Mouse (Mus musculus): ENCODE measurements around the gene Rnh1. TPM values are rescaled to one million over a fixed set of nuclear protein-coding genes. Genes with fewer than 3 reads are reported as not detected.

Rnh1 gene
- polyA plus RNA-seq (2015; fragmentation: Nextera tagmentation; extraction: Ambion mirVana): 123 and 155 TPM in 2 replicates

GRCm38 (mm10) chr7:141172116-141173006 lies at the start of gene Rnh1:
Rnh1 (minus strand) TSS chr7:141172857.
- whole genome bisulfite sequencing: 3% methylated on average over 55 of the region's 55 CpGs
- no peaks in the 10 kb centered on the region for H3K9me3 ChIP-seq
- H3K27me3 ChIP-seq (replicated peaks): no peaks in the 10 kb centered on the region

GRCm38 (mm10) chr7:141222126-141222467 lies 49.4 kb upstream of the Rnh1 start:
- H3K4me1 ChIP-seq (replicated peaks): peaks cover 49% of the 10 kb centered on the region
- H3K27ac ChIP-seq: peak overlapping the region; percentile 91
- H3K36me3 ChIP-seq: peaks cover 4% of the 10 kb centered on the region; the same call in 1 of the 2 replicates
- peak overlapping the region; percentile 64 for H3K4me3 ChIP-seq (replicated peaks)
- H3K27me3 ChIP-seq (replicated peaks): no peaks in the 10 kb centered on the region
- 10% methylated on average over 8 of the region's 8 CpGs for WGBS
- peak overlapping the region; percentile 17 for H3K9ac ChIP-seq
- H3K9me3 ChIP-seq: no peaks in the 10 kb centered on the region
- H3K4me2 ChIP-seq (replicated peaks): peak overlapping the region; percentile 83
- no peak for ATAC-seq

More at GRCm38 (mm10) chr7:141172116-141173006, at the start of gene Rnh1:
- Histone ChIP-seq H3K4me2 (replicated peaks) (peak within 1 kb of the TSS; percentile 67), H3K36me3 (no peaks in the 10 kb centered on the region), H3K4me3 (replicated peaks) (peak within 1 kb of the TSS; percentile 54), H3K9ac (peak within 1 kb of the TSS; percentile 54), H3K27ac (peak within 1 kb of the TSS; percentile 90), H3K4me1 (replicated peaks) (peaks cover 24% of the 10 kb centered on the region)
- peak; percentile 96 for ATAC-seq

- peak overlapping the region; percentile 83 for H3K4me2 ChIP-seq (replicated peaks)
- peaks cover 54% of the 10 kb centered on the region for H3K4me1 ChIP-seq (replicated peaks)
- peaks cover 4% of the 10 kb centered on the region; the same call in 1 of the 2 replicates for H3K36me3 ChIP-seq
- ATAC-seq: peak; percentile 97
- no peaks in the 10 kb centered on the region for H3K9me3 ChIP-seq
- peak overlapping the region; percentile 64 for H3K4me3 ChIP-seq (replicated peaks)
- peak overlapping the region; percentile 91 for H3K27ac ChIP-seq
- H3K9ac ChIP-seq: peak overlapping the region; percentile 85
- H3K27me3 ChIP-seq (replicated peaks): no peaks in the 10 kb centered on the region
- 3% methylated on average over 44 of the region's 44 CpGs for WGBS
Measured at GRCm38 (mm10) chr7:141221249-141222125, 48.8 kb upstream of the Rnh1 start.

GRCm38 (mm10) chr7:141220377-141220776 lies 47.7 kb upstream of the Rnh1 start:
- peaks cover 4% of the 10 kb centered on the region; the same call in 1 of the 2 replicates for H3K36me3 ChIP-seq
- H3K4me3 ChIP-seq (replicated peaks): peak overlapping the region; percentile 64
- 70% methylated on average over 1 of the region's 1 CpGs for WGBS
- H3K4me1 ChIP-seq (replicated peaks): peaks cover 58% of the 10 kb centered on the region
- peak overlapping the region; percentile 83 for H3K4me2 ChIP-seq (replicated peaks)
- peak overlapping the region; percentile 82; the same call in 1 of the 2 replicates for H3K27ac ChIP-seq
- H3K9ac ChIP-seq: peak overlapping the region; percentile 85; the same call in 1 of the 2 replicates
- no peaks in the 10 kb centered on the region for H3K9me3 ChIP-seq
- no peaks in the 10 kb centered on the region for H3K27me3 ChIP-seq (replicated peaks)
- no peak for ATAC-seq

GRCm38 (mm10) chr7:141219558-141220099 lies 47.0 kb upstream of the Rnh1 start:
- peak overlapping the region; percentile 83 for H3K4me2 ChIP-seq (replicated peaks)
- H3K36me3 ChIP-seq: peaks cover 4% of the 10 kb centered on the region; the same call in 1 of the 2 replicates
- ATAC-seq: no peak
- H3K9ac ChIP-seq: peak overlapping the region; percentile 2; the same call in 1 of the 2 replicates
- no peak overlapping the region for H3K27ac ChIP-seq
- H3K4me3 ChIP-seq (replicated peaks): no peak overlapping the region
- H3K9me3 ChIP-seq: no peaks in the 10 kb centered on the region
- H3K27me3 ChIP-seq (replicated peaks): no peaks in the 10 kb centered on the region
- peaks cover 62% of the 10 kb centered on the region for H3K4me1 ChIP-seq (replicated peaks)
- 94% methylated on average over 1 of the region's 1 CpGs for WGBS

DNA sequence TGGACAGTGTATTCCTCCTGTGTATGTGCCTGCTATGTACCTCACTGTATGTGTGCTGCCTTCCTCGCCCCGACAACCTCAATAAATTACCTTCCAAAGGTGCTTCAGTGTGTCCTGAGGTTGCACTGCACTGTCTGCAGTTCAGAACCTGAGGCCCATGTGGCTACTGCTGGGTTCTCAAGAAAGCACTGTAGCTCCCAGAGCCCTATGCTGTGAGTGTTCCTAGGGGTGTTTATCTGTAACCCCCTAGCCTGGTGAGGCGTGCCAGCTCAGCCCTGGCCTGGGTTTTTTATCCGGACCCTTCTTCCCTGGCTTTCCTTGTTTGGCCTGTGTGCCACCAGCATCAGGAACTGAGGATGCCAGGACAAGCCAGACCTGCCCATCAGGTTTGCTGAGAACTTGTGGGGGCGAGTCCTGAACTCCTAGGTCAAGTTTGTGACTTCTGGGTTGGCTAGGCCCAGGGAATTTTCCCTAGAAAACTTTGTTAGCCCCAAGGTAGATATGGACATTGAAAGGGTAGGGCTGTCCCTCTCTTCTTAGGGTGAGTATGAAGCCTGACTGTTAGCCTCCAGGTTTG lies 46.0 kb upstream of the Rnh1 start:
- peak overlapping the region; percentile 92 for H3K4me2 ChIP-seq (replicated peaks)
- no peak for ATAC-seq
- no peaks in the 10 kb centered on the region for H3K27me3 ChIP-seq (replicated peaks)
- H3K4me3 ChIP-seq (replicated peaks): peak overlapping the region; percentile 71
- peak overlapping the region; percentile 26; the same call in 1 of the 2 replicates for H3K9ac ChIP-seq
- H3K4me1 ChIP-seq (replicated peaks): peaks cover 66% of the 10 kb centered on the region
- H3K9me3 ChIP-seq: no peaks in the 10 kb centered on the region
- peak overlapping the region; percentile 27; the same call in 1 of the 2 replicates for H3K27ac ChIP-seq
- WGBS: 68% methylated on average over 5 of the region's 5 CpGs
- peaks cover 4% of the 10 kb centered on the region; the same call in 1 of the 2 replicates for H3K36me3 ChIP-seq

DNA sequence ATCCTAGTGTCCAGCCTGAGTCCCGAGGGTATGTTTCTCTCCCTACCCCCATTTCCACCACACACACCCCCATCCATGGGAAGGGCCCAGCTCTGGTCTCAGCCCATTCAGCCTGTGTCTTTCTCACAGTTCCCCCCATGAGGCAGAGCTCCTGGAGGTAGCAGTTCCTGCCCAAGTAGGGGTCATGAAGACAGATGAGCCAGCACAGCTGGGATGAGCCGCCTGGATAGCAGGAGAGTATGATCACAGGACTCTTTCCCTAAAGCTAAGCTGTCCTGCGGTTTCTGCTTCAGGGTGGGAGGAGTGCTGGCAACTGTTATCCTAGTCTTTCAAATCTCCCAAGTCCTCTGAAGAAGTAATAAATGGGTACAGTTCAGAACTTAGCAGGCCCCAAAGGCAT lies 45.5 kb upstream of the Rnh1 start:
- Histone ChIP-seq H3K9ac (peak overlapping the region; percentile 34; the same call in 1 of the 2 replicates), H3K4me2 (replicated peaks) (peak overlapping the region; percentile 92), H3K4me1 (replicated peaks) (peaks cover 69% of the 10 kb centered on the region), H3K4me3 (replicated peaks) (peak overlapping the region; percentile 71), H3K27ac (peak overlapping the region; percentile 27; the same call in 1 of the 2 replicates), H3K36me3 (peaks cover 4% of the 10 kb centered on the region; the same call in 1 of the 2 replicates), H3K9me3 (no peaks in the 10 kb centered on the region), H3K27me3 (replicated peaks) (no peaks in the 10 kb centered on the region)
- 64% methylated on average over 3 of the region's 3 CpGs for WGBS
- ATAC-seq: no peak

- Histone ChIP-seq H3K9ac (peak overlapping the region; percentile 66), H3K27ac (peak overlapping the region; percentile 70), H3K4me1 (replicated peaks) (peaks cover 62% of the 10 kb centered on the region), H3K36me3 (peaks cover 4% of the 10 kb centered on the region; the same call in 1 of the 2 replicates), H3K4me3 (replicated peaks) (peak overlapping the region; percentile 71), H3K9me3 (no peaks in the 10 kb centered on the region), H3K4me2 (replicated peaks) (peak overlapping the region; percentile 92), H3K27me3 (replicated peaks) (no peaks in the 10 kb centered on the region)
- ATAC-seq: no peak
- WGBS: 86% methylated on average over 17 of the region's 17 CpGs
Measured at GRCm38 (mm10) chr7:141217343-141218013, 44.8 kb upstream of the Rnh1 start.

DNA sequence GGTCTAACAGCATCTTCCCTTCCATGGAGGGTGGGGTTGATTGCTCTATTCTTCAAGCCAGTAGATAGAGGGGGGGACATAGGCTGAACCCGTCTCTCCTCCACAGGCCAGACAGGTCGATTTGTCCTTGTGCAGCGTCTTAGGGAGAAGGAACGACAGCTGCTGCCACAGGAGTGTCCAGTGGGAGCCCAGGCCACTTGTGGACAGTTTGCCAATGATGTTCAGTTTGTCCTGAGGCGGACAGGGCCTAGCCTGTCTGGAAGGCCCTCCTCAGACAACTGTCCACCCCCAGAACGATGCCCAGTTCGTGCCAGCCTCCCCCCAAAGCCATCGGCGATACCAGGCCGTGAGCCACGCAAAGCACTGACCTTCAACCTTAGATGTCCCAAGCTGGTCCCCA lies 44.2 kb upstream of the Rnh1 start:
- Histone ChIP-seq H3K27me3 (replicated peaks) (no peaks in the 10 kb centered on the region), H3K9me3 (no peaks in the 10 kb centered on the region), H3K36me3 (peaks cover 4% of the 10 kb centered on the region; the same call in 1 of the 2 replicates), H3K4me2 (replicated peaks) (peak overlapping the region; percentile 92), H3K4me1 (replicated peaks) (peaks cover 57% of the 10 kb centered on the region), H3K27ac (peak overlapping the region; percentile 70), H3K9ac (peak overlapping the region; percentile 66), H3K4me3 (replicated peaks) (peak overlapping the region; percentile 71)
- ATAC-seq: no peak
- WGBS: 71% methylated on average over 11 of the region's 11 CpGs

DNA sequence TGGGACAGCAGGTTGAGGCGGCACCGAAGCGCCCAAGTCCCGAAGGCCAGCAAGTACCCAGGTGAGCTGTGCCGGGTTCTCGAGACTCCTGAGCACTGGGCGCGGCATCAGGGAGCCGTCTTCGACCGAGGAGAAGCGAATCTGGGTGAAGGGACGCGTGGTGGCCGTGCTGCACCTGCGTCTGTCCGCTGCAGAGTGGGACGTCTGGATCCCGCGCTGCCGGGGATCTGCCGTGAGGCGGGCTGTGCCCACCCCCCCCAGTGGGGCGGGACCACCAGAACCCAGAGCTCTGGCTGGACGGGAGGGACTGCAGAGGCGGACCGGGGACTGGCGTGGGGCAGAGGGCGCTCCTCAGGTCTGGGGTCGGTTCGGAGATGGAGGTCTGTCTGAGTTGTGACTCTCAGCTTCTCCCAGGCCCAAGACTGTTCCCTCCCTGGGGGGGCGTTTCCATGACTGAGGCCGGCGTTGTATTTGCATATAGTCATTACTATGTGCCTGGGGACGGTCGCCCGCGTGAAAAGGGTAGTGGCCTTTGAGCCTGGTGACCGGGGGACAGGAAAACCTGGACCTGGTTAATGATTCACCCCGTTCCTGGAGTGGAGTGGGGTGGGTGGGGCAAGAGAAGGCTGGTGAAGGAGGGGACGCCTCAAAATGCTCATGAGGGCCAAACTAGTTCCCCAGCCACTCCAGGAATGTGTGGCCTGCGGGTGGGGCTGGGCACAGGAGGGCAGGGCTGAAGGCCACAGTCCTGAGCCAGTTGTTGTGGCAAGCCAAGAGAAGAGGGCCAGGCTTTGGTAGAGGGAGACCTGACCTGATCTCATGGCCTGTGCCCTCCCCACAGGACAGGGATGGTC lies 43.5 kb upstream of the Rnh1 start:
- peaks cover 58% of the 10 kb centered on the region for H3K4me1 ChIP-seq (replicated peaks)
- H3K9ac ChIP-seq: peak overlapping the region; percentile 66
- H3K9me3 ChIP-seq: no peaks in the 10 kb centered on the region
- WGBS: under 1% methylated on average over 42 of the region's 42 CpGs
- H3K27ac ChIP-seq: peak overlapping the region; percentile 97
- no peaks in the 10 kb centered on the region for H3K27me3 ChIP-seq (replicated peaks)
- peak overlapping the region; percentile 92 for H3K4me2 ChIP-seq (replicated peaks)
- ATAC-seq: peak; percentile 76
- H3K36me3 ChIP-seq: peaks cover 4% of the 10 kb centered on the region; the same call in 1 of the 2 replicates
- H3K4me3 ChIP-seq (replicated peaks): peak overlapping the region; percentile 71

All from intestine, embryonic 15.5 days (tissue).